Mouse (Mus musculus): ENCODE measurements at regions not wholly inside any gene's neighbourhood (a gene's known extent, or its start where the extent isn't known, plus 50 kb on each side); places are given as distances from the start of the nearest gene placed in this dataset.

DNA sequence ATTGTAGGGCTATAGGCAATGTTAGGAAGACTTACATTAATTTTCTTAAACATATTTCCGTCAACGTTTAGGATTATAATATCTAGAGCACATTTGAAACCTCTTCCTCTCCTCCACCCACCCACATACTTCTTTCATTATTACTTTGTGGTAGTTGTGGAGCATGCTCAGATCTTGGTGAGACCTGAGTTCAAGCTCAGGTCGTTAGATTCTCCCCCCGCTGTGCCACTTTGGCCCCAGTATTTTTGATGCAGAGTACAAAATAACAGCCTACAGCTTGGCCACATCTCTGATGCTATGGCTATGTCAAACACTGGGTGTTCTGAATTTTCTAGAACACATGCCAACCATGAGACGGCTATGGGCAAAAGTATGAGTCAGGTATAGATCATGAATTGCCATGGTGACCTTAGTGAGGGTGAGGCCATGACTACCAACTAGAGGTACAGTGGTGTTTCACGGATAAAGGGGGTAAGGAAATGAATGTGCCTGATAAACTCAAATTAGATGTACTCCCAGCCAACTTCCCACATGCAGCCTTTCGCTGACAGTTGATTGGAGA lies 68.5 kb upstream of the H2afz start:
- DNase-seq: no peak

DNA sequence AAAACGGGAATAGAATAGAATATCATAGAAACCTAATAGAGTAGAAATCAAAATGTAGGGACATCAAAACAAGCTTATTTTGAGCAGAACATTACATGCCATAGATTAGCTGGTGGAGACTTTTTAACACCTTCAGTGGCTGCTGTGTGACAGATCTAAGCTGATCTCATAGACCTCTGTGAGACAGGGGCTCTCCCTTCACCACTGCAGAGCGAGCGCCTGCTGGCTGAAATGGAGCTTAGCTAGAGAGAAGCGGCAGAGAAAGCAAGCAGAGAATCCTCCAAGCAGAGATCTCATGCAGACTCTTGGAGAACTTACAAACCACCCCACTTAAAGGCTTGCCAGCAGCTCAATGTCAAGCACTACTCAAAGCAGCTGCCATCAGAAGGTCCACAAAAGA lies 65.5 kb upstream of the H2afz start:
- no peak for DNase-seq

DNA sequence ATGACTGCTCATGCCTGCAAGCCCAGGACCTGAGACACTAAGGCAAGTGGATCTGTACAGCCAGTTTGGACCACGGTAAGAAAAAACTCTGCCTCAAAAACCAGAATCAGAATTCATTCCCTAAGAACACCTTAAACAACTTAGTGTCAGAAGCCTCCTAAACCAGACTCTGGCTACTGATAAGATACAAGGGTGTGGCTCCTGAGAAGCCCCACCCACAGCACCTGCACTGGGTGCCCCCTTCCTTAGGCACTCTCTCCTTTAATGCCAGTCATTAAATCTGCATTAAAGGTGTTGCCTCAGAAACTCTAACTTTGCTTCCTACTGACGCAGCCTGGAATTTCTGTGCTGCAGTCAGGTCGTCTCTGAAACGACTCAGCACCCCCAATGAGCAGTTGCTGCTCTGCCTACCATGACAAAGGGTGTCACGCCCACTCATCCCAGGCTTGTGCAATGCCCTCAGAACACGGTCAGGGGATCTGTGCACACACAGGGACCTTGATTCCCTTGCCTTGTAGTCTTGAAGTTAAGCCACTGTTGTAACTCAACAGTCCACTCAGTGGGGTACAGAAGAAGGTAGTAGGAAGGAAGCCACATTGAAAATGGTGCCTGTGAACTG lies 62.8 kb upstream of the H2afz start:
- no peak for DNase-seq

DNA sequence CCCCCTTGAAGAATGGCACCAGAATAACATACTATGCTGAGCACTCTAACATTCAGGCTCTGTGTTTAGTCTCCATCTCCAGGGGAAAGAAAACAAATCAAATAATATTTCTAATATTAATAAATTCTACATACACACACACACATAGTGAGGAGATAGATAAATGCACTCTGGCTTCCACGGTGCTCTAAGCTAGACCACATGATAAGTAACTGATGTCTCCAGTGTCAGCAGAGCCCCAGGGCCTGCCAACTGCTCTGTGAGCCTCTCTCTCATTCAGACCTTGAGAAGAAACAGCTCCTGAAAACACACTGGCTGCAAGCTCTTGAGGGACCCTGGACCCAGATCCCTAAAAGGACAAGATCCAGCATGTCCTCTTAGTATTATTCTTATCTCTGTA lies 56.9 kb upstream of the H2afz start:
- no peak for DNase-seq

DNA sequence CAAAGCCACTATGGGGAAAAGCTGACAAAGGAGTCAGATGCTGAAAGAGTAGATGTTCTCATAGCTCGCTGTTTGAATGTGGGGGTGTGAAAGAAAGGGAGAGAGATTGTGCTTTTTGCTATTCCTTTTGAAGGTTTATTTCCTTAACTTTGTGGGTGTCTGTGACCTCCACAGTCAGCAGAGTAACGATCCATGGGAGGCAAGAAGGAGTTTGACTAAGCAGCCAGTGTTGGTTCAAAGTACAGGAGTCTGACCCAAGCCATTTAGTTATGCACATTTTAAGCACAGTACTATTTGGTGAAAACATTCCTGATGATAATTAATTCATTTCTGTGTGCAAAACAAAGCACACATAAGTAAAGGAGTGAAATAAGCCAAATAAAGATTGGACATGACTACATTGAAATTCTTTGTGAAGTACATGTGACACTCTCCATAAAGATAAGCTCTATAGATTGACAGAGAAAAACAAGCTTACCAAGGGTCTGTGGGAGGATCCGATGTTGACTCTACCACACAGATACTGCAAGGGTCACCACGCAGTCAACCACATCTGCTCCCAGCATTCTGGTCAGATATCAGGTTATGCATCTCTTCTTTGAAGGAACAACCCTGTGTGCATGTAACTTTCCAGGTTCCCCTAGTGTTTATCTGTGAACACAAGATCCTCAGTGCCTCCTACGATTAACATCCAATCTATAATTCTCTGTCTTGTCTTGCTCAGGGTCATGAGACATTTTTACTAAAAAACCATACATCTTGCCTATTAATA lies 56.2 kb upstream of the H2afz start:
- DNase-seq: no peak

DNA sequence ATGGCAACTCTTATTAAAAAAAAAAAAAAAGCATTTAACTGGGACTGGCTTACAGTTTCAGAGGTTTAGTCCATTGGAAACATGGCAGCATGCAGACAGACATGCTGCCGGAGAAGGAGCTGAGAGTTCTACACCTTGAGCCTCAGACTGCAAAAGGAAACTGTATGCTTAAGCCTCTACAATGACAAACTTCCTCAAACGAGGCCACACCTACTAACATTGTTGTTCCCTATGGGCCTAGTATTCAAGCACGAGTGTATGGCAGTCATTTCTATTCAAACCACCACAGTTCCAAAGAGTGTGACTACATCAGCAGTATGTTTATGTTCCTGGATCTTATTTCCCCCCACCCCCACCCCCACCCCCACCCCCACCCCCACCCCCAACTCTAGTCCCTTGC lies 54.2 kb upstream of the H2afz start:
- DNase-seq: no peak

Small RNA genes lying in the stretch of these regions (microRNA-seq; reads per million reads assigned to microRNA genes)
- 0 reads per million in 2 experiments for gene Mir6380
